Mouse (Mus musculus): Measurements from ENCODE around the gene Prim2.

Gene Prim2

GRCm38 (mm10) chr1:33541708-33542107 is 127.9 kb downstream of the Prim2 start:
- DNase-seq (ENCODE audit: low spot score): no peak

DNA sequence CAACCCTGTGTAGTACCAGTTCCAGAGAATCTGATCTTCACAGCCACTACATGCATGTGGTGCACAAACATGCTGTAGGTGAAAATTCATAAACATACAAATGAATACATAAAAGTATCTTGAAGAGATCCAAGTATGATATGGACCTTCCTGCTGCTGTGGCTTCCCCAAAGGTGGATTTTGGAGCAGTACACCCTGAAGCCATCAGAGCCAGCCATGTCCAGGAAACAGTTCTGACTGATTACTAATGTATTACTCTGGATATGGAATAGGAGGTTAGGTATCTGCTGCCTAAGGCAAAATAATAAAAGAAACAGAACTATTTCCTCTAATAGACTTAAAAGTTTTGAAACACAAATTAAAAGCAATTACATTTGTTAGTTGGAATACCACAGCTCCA is 131.6 kb downstream of the Prim2 start:
- no peak for DNase-seq (ENCODE audit: low spot score)

- DNase-seq (ENCODE audit: low spot score): no peak
Measured at GRCm38 (mm10) chr1:33536272-33537004, 133.2 kb downstream of the Prim2 start.

DNA sequence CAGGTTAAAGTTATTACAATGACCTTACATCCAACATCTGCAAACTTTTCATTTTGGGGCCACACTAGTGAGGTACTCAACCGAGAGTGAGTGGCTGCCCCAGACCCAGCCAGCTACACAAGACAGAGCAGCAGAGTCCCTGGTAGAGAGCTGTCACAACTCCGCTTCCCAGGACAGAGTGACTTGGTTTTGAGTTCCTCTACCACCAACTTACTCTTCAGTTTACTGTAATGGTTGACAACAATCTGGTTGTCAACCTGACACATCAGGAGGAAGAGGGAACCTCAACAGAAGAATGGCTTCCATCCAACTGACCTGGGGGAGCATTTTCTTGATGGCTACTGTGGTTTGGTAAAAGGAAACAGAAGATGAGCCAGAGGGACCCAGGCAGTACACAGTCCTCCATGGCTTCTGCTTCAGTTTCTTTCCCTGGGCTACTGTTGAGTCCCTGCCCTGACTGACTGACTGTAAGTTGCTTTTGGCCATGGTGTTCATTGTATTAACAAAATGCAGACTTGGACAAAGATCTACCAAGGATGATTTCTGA is 134.4 kb downstream of the Prim2 start:
- DNase-seq (ENCODE audit: low spot score): no peak

DNA sequence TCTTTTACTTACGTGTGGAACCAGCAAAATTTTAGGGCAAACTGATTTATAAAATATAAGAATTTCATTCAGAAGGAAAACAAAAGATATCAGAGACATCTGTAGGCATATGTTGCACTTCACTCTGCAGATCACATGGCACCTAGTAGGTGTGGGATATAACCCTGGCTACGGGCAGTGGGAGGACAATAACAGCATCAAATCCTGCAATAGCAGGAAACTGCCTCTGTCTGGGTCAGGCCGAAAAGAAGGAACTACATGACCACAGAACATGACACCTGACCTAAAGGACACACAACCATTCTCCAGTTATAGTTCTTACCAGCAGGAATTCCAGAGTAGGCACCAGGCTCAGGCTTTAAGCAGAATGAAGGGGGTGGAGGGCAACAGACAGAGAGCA is 137.7 kb downstream of the Prim2 start:
- DNase-seq (ENCODE audit: low spot score): no peak

DNA sequence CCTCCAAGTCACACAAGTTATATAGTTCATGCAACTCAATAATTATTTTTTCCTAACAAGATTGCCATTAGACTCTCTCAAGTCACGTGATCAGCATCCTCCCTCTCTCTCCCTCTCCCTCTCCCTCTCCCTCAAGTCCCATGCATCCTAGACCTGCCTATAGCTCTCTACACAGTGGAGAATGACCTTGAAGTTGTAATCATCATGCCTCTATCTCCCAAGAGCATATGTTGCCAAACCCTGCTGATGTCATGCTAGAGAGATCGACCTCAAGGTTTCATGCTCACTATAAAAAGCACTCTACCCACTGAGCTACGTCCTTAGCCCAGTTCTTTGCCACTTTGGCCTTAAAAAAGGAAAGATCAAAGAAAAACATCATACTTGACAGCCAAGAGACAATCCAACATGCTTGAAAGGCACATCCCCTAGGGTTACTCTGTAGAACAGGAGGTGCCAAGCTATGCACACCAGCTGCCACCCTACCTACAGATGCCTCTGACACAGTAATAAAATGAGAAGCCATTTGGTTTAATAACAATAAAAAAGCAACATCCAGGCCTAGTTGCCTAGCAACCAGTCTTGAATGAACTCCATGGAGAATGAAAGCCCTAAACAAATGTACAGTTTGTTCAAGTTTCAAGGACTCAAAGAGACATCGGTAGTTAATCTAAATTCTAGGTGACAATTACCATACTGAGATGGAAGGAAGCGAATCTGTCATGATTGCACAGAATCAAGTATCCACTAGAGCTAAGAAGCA is 138.3 kb downstream of the Prim2 start:
- peak; percentile 67 for DNase-seq (ENCODE audit: low spot score)

DNA sequence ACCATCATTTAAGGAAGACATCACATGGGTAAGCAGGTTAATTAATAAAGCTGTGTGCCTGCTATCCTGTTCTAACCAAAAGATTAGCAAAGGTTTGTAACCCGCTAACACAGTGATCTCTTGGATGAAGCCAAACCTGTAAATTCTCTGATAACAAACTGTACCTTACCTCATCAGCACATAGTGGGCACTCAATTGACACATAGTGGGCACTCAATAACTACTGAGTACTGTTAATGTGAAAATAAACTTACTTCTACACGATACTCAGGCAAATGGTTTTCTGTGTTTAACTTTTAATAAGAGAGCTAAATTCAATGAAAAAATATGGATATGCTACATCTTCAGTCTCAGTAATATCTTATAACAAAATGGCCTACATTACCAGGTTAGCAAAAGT is 139.1 kb downstream of the Prim2 start:
- DNase-seq (ENCODE audit: low spot score): no peak

DNA sequence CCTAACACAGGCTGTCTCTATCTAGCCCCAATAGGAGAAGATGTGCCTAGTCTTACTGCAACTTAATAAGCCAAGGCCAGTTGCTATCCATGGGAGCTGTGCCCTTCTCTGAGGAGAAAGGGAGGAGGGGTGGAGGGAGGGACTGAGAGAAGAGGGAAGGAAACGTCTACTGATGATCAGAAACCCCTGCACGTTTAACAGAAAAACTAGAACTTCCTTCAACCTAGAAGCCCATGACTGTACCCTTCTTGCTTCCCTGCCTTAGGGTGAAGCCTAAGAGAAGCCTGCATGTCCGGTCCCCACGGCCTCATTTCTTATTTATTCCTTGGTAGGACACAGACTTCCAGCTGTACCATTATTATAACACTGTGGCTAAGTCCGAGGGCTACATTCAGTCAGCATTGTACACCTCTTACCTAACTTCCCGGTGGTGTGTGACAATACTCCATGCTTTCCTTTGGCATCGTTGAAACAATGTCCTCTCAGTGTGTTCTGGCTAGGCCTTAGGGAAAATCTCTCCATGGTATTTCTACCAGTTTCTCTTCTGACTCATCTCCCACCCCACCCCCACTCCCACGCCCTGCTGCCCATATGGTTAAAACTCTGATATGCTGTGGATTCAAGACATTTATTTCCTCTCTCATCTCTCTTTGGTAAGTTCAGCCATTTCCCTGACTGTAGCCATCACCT is 139.9 kb downstream of the Prim2 start:
- no peak for DNase-seq (ENCODE audit: low spot score)

DNA sequence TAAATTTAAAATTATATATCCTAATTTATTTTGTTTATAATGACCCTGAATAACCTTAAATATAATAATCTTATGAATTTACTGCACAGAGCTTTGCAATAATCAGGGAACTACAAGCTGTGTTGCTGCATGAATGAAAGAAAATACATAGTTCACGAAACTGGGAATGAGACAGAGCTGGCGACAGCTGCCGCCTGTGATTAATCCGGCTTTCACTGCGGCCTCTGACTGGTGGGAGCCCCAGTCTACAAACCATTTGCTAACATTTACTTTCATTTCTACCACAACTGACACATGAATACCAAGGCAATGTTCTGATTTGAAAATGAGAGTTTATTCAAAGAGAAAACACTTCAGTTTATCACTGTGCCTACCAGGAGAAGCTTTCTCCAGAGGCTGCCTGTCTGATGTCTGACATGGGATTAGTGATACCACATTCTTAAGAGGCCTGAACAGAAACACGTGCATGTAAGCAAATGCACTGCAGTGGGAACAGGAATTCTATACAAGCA is 142.2 kb downstream of the Prim2 start:
- no peak for DNase-seq (ENCODE audit: low spot score)

GRCm38 (mm10) chr1:33523223-33523622 is 146.4 kb downstream of the Prim2 start:
- DNase-seq (ENCODE audit: low spot score): no peak

DNA sequence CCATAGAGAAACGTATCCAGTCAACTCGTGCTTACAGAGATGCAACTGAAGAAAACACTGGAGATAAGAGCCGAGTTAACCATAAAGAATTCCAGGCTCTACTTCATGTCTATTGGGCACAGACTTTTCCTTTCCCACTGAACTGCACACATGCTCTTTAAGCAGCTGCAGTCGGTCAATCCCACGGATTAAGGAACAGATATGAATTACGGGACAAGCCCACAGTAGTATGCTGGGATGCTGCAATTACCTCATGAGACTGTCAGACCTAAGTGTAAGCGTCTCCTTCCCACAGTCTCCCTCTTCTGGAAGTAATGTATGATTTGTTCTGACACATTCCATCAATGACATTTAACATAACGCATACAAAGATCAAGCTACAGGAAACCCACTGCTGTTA is 154.5 kb downstream of the Prim2 start:
- DNase-seq (ENCODE audit: low spot score): no peak

GRCm38 (mm10) chr1:33511310-33511709 is 158.3 kb downstream of the Prim2 start:
- DNase-seq (ENCODE audit: low spot score): no peak

- no peak for DNase-seq (ENCODE audit: low spot score)
Measured at GRCm38 (mm10) chr1:33504371-33504770, 165.2 kb downstream of the Prim2 start.

GRCm38 (mm10) chr1:33502890-33503289 is 166.7 kb downstream of the Prim2 start:
- DNase-seq (ENCODE audit: low spot score): no peak

DNA sequence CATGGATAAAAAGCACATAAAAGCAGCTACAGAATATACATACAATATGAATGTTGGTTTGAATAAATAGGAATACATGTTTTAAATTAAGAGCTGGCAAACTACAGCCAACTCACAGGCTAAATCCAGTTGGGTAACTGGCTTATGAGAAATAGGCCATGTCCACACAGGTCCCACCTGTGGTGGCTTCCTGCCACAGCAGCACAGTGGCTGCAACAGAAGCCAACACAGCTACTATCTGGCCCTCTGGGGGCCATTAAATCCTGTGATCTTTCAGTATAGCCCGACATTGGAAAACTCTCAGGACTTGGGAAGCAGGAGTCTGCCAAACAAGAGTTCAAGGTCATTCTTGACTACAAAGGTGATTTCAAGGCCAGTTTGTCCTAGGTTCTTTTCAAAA is 167.3 kb downstream of the Prim2 start:
- DNase-seq (ENCODE audit: low spot score): no peak

DNA sequence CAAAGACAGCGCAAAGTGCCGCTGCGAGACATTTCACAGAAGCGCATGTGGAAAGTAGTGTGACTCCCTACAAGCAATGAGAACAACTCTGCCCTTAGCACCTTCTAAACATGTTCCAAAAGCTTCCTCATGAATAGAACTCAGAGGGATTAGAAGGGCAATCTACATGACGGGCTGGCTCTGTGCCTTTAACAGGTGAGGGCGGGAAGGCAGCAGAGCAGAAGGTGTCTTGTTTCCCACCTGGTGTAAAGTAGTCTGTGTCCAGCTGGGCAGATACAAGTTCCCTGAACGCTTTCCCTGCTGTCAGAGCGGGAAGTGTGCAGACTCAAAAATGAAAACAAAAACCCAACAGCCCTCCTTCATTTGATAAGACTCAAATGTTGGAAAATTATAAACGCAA is 169.5 kb downstream of the Prim2 start:
- DNase-seq (ENCODE audit: low spot score): no peak

DNA sequence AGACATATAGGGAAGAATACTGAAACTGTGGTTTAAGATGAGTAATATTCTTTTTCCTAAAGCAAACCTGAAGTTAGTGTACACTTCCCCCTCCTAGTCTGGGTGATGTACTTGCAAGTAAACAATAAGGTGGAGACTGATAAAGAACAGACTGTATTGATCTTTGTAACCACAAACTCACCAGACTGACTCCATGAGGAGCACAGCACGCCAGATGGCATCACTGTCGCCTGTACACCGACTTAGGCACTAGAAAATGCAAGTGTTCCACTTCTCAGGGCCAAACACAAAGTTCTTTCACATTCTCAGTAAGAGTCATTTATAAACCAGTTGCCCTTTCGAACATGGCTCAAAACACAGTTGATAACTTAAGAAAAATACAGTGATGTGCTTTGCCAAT is 170.0 kb downstream of the Prim2 start:
- DNase-seq (ENCODE audit: low spot score): no peak

DNA sequence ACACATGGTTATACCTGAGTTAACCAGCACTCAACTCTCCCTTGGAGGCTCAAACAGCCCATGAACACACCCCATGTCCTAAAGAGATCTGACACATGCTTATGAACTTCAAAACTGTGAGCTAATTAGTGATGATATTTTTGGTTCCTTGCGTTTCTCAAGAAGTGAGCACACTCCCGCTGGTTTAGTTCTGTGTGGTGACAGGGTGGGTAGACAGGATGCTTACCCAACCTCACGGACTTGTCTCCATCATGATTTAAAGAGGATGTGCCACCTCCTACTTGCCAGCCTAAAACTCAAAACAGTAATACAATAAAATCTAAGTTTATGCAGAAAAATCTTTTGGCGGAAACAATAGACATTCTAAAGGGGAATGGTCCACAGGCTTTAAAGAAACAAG is 173.5 kb downstream of the Prim2 start:
- no peak for DNase-seq (ENCODE audit: low spot score)

- DNase-seq (ENCODE audit: low spot score): no peak
Measured at GRCm38 (mm10) chr1:33495586-33495985, 174.0 kb downstream of the Prim2 start.

GRCm38 (mm10) chr1:33495203-33495553 is 174.4 kb downstream of the Prim2 start:
- no peak for DNase-seq (ENCODE audit: low spot score)

DNA sequence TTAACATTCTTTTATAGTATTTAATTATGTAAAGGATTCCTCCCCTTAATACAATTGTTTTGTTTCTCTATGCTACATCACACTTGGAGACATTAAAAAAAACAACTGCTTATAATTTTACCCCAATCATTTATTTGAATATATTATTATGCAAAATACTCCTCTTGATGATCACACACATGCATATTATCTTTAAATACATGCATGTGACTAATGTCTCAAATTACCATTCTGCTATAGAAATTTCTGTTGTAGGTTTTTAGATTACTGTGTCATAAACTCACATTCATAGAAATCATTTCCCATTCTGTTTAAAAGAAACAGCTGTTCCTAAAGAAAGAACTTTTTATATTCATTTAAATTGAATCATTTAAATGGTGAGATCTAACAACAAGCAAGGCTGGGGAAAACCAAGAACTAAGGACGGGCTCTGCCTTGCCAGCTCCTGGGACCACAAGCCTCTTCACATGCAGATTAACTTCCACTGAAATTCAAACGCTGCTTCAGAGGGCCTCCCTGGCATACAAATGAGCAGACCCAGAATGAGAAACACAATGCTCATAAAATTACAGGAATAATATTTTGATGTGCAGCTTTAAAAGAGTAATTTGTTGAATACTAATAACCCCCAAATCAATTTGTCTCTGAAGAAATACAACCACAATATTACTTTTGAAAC is 174.9 kb downstream of the Prim2 start:
- DNase-seq (ENCODE audit: low spot score): no peak

DNA sequence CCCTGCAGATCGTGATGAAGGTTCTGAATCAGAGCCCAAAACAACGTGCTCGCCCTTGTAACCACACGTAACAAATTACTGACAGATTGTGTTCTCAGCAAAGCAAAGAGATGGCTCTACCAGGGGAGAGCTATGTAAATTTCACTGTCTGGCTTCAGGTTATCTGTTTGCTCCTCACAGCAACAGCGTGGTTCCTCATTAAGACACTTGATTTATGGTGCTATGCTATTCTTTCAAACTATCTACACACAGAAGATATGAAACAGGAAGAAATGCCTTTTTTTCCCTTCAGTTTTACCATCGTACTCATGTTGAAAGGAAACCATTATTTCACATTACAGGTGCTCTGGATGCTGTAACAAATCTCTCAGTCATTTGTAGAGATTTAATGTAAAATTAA is 179.4 kb downstream of the Prim2 start:
- no peak for DNase-seq (ENCODE audit: low spot score)
